Mouse (Mus musculus): ENCODE data around the gene Minos1. TPM values are rescaled to one million over a fixed set of nuclear protein-coding genes. Genes with fewer than 3 reads are reported as not detected.

Minos1 gene
- 100 to 1,000 TPM; 186 to 223 TPM for total RNA-seq (2021)

- DNase-seq (ENCODE audit: extremely low spot score in 1 of 2, low spot score in 1 of 2): peak; percentile 95 to 96
These were observed at the start of gene Minos1 for GRCm38 (mm10) chr4:139130701-139131549. Minos1 (minus strand) TSS chr4:139131113.

- no peak for DNase-seq (ENCODE audit: extremely low spot score in 1 of 2, low spot score in 1 of 2)
These were observed 49.1 kb upstream of the Minos1 start for GRCm38 (mm10) chr4:139179731-139180625.

- DNase-seq (ENCODE audit: extremely low spot score in 1 of 2, low spot score in 1 of 2): no peak
These were observed 48.3 kb upstream of the Minos1 start for GRCm38 (mm10) chr4:139179218-139179617.

GRCm38 (mm10) chr4:139178377-139178776 is 47.5 kb upstream of the Minos1 start:
- no peak for DNase-seq (ENCODE audit: extremely low spot score in 1 of 2, low spot score in 1 of 2)

- DNase-seq (ENCODE audit: extremely low spot score in 1 of 2, low spot score in 1 of 2): no peak
These were observed 47.0 kb upstream of the Minos1 start for GRCm38 (mm10) chr4:139177921-139178320.

GRCm38 (mm10) chr4:139176023-139176422 is 45.1 kb upstream of the Minos1 start:
- DNase-seq (ENCODE audit: extremely low spot score in 1 of 2, low spot score in 1 of 2): no peak

GRCm38 (mm10) chr4:139175061-139175971 is 44.4 kb upstream of the Minos1 start:
- DNase-seq (ENCODE audit: extremely low spot score in 1 of 2, low spot score in 1 of 2): no peak

GRCm38 (mm10) chr4:139169748-139170279 is 38.9 kb upstream of the Minos1 start:
- DNase-seq (ENCODE audit: extremely low spot score in 1 of 2, low spot score in 1 of 2): no peak

- DNase-seq (ENCODE audit: extremely low spot score in 1 of 2, low spot score in 1 of 2): no peak
These were observed 38.3 kb upstream of the Minos1 start for GRCm38 (mm10) chr4:139168985-139169747.

- DNase-seq (ENCODE audit: extremely low spot score in 1 of 2, low spot score in 1 of 2): no peak
These were observed 36.2 kb upstream of the Minos1 start for GRCm38 (mm10) chr4:139167107-139167506.

GRCm38 (mm10) chr4:139166244-139166643 is 35.3 kb upstream of the Minos1 start:
- no peak for DNase-seq (ENCODE audit: extremely low spot score in 1 of 2, low spot score in 1 of 2)

GRCm38 (mm10) chr4:139165259-139165658 is 34.3 kb upstream of the Minos1 start:
- no peak for DNase-seq (ENCODE audit: extremely low spot score in 1 of 2, low spot score in 1 of 2)

GRCm38 (mm10) chr4:139164082-139164481 is 33.2 kb upstream of the Minos1 start:
- no peak for DNase-seq (ENCODE audit: extremely low spot score in 1 of 2, low spot score in 1 of 2)

GRCm38 (mm10) chr4:139161076-139161475 is 30.2 kb upstream of the Minos1 start:
- no peak for DNase-seq (ENCODE audit: extremely low spot score in 1 of 2, low spot score in 1 of 2)

- DNase-seq (ENCODE audit: extremely low spot score in 1 of 2, low spot score in 1 of 2): no peak
These were observed 27.4 kb upstream of the Minos1 start for GRCm38 (mm10) chr4:139158350-139158749.

GRCm38 (mm10) chr4:139156538-139156937 is 25.6 kb upstream of the Minos1 start:
- DNase-seq (ENCODE audit: extremely low spot score in 1 of 2, low spot score in 1 of 2): no peak

GRCm38 (mm10) chr4:139154576-139155307 is 23.8 kb upstream of the Minos1 start:
- DNase-seq (ENCODE audit: extremely low spot score in 1 of 2, low spot score in 1 of 2): no peak

GRCm38 (mm10) chr4:139151370-139151769 is 20.5 kb upstream of the Minos1 start:
- no peak for DNase-seq (ENCODE audit: extremely low spot score in 1 of 2, low spot score in 1 of 2)

GRCm38 (mm10) chr4:139146760-139147159 is 15.8 kb upstream of the Minos1 start:
- no peak for DNase-seq (ENCODE audit: extremely low spot score in 1 of 2, low spot score in 1 of 2)
